Mouse (Mus musculus) E14TG2a.4 (cell line): ENCODE measurements around the gene C2cd2.

Source experiments
- CTCF ChIP-seq: conservative IDR thresholded peaks from 2 replicates; pipeline ENCODE4 v1.5.1; 2014; ENCODE audit warnings: low read length
- NANOG ChIP-seq: IDR thresholded peaks from 2 replicates; pipeline ENCODE4 v1.6.1; 2014; ENCODE audit warnings: borderline replicate concordance, low read length, mixed read lengths
- POU5F1 ChIP-seq: IDR thresholded peaks from 2 replicates; pipeline ENCODE4 v1.6.1; 2014; ENCODE audit warnings: low read length, borderline replicate concordance

DNA sequence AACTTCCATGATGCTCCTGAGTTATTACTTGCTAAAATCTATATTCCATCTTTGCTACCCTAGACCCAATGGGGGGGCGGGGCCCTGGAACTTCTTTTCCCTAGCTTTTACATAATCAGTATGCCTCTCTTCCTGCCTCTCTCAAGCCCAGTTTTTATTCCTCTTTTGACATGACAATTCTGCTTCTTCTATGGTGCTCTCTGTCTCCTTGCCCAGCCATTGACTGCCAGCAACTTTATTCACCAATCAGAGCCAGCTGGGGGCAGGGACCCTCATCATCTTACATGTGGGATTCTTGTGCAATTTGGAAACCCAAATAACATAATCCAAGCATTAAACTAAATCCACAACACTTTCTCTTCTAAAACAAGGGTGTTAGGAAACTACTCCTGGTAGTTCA lies 19.0 kb upstream of the C2cd2 start:
- TF ChIP-seq CTCF (no peak), NANOG (no peak), POU5F1 (no peak)
